In genomic region chr8:72042493-72042892, GRCm38 (mm10) we compare ENCODE assay signal across 29 mouse cellular contexts. TPM values are rescaled to one million over a fixed set of nuclear protein-coding genes. Genes with fewer than 3 reads are reported as not detected.
"Had no signal": no experiment of that assay in that cellular context is flagged by ENCODE, and none has a peak within 500 bp of the region (broad histone marks: within the 10 kb centered on the region; RNA-seq: fewer than 3 reads in every experiment).

No protein-coding gene starts in this region.

- DNase-seq: kidney, adult 18-20 months; kidney, adult 9 months; kidney, postnatal 10 days; kidney, postnatal 4 days; layer of hippocampus, adult 9-11 months; layer of hippocampus, postnatal 36 days; liver; lung, adult 18-20 months; lung, postnatal 10 days; lung, postnatal 36 days; thymus, adult 2 months; thymus, postnatal 14 days; thymus, postnatal 4 days had no signal

- H3K36me3 ChIP-seq: limb, embryonic 13.5 days; liver, embryonic 12.5 days; liver, embryonic 15.5 days; lung, embryonic 15.5 days; midbrain, embryonic 12.5 days; neural tube, embryonic 13.5 days had no signal

- H3K27me3 ChIP-seq: limb, embryonic 13.5 days; liver, embryonic 12.5 days; liver, embryonic 15.5 days; lung, embryonic 15.5 days; midbrain, embryonic 12.5 days; neural tube, embryonic 13.5 days had no signal

- H3K9me3 ChIP-seq: limb, embryonic 13.5 days; liver, embryonic 12.5 days; liver, embryonic 15.5 days; lung, embryonic 15.5 days; midbrain, embryonic 12.5 days; neural tube, embryonic 13.5 days had no signal

- H3K4me1 ChIP-seq: limb, embryonic 13.5 days; liver, embryonic 12.5 days; liver, embryonic 15.5 days; lung, embryonic 15.5 days; midbrain, embryonic 12.5 days; neural tube, embryonic 13.5 days had no signal

- H3K27ac ChIP-seq: layer of hippocampus, adult 2 months; left cerebral cortex, adult 2 months; limb, embryonic 13.5 days; liver, embryonic 12.5 days; liver, embryonic 15.5 days; lung, embryonic 15.5 days; midbrain, embryonic 12.5 days; neural tube, embryonic 13.5 days; stomach, postnatal 0 days had no signal

- H3K4me2 ChIP-seq: limb, embryonic 13.5 days; liver, embryonic 12.5 days; liver, embryonic 15.5 days; lung, embryonic 15.5 days; midbrain, embryonic 12.5 days; neural tube, embryonic 13.5 days had no signal

- H3K9ac ChIP-seq: limb, embryonic 13.5 days; liver, embryonic 12.5 days; liver, embryonic 15.5 days; lung, embryonic 15.5 days; midbrain, embryonic 12.5 days; neural tube, embryonic 13.5 days had no signal

- ATAC-seq: intestine, embryonic 16.5 days; liver, embryonic 12.5 days; midbrain, embryonic 16.5 days had no signal

- H3K4me3 ChIP-seq: layer of hippocampus, adult 2 months; left cerebral cortex, adult 2 months; limb, embryonic 13.5 days; liver, embryonic 12.5 days; liver, embryonic 15.5 days; lung, embryonic 15.5 days; midbrain, embryonic 12.5 days; myocyte; neural tube, embryonic 13.5 days had no signal

RNA-seq across cellular contexts. Expression of gene Olfr372, which starts 1.5 kb away (rescaled TPM):
- total RNA-seq: layer of hippocampus, adult 2 months; layer of hippocampus, postnatal 36 days; left cerebral cortex, adult 2 months; left cerebral cortex, postnatal 10 days; left cerebral cortex, postnatal 36 days; monocyte, adult 5-6 weeks had no signal
- polyA plus RNA-seq: intestine, embryonic 16.5 days; limb, embryonic 13.5 days; liver, embryonic 12.5 days; liver, embryonic 15.5 days; lung, embryonic 15.5 days; midbrain, embryonic 12.5 days; midbrain, embryonic 16.5 days; myocyte; neural tube, embryonic 13.5 days; stomach, embryonic 14.5 days; stomach, postnatal 0 days; thymus, adult 2 months had no signal

RNA-seq across cellular contexts. Expression of gene Cyp4f18, which starts 33.1 kb away (rescaled TPM):
- total RNA-seq: layer of hippocampus, adult 2 months; layer of hippocampus, postnatal 36 days; left cerebral cortex, adult 2 months; left cerebral cortex, postnatal 10 days; left cerebral cortex, postnatal 36 days had no signal

RNA-seq across cellular contexts. Expression of gene Olfr373, which starts 40.5 kb away (rescaled TPM):
- total RNA-seq: layer of hippocampus, adult 2 months; layer of hippocampus, postnatal 36 days; left cerebral cortex, adult 2 months; left cerebral cortex, postnatal 10 days; left cerebral cortex, postnatal 36 days; monocyte, adult 5-6 weeks had no signal
- polyA plus RNA-seq: limb, embryonic 13.5 days; liver, embryonic 12.5 days; liver, embryonic 15.5 days; lung, embryonic 15.5 days; midbrain, embryonic 12.5 days; midbrain, embryonic 16.5 days; myocyte; neural tube, embryonic 13.5 days; stomach, postnatal 0 days; thymus, adult 2 months had no signal
